Mouse (Mus musculus) cerebellum, adult 8-10 months (tissue): ENCODE measurements around the gene Zfp868.
"Not testable (repeated sequence)": the region's sequence is repeated elsewhere in the genome, so short reads cannot be mapped to it uniquely, and the experiment has no call there.

Experiments used
- DNase-seq: peaks from one replicate; pipeline ENCODE4 v3.0.0; 2022

The Zfp868 gene

GRCm38 (mm10) chr8:69625095-69625789 lies at the start of gene Zfp868:
Gene Zfp868, minus strand, starts transcription at chr8:69625548.
- peak; percentile 99 for DNase-seq

GRCm38 (mm10) chr8:69665051-69665450 lies 39.7 kb upstream of the Zfp868 start:
- not testable (repeated sequence) for DNase-seq

- no peak for DNase-seq
Measured at GRCm38 (mm10) chr8:69661294-69661693, 35.9 kb upstream of the Zfp868 start.

GRCm38 (mm10) chr8:69654358-69654981 lies 29.1 kb upstream of the Zfp868 start, which contains the start of gene Zfp964:
Gene Zfp964, plus strand, starts transcription at chr8:69654479.
- DNase-seq: peak; percentile 92

- no peak for DNase-seq
Measured at GRCm38 (mm10) chr8:69653808-69654357, 28.5 kb upstream of the Zfp868 start.

GRCm38 (mm10) chr8:69618078-69618477 lies 7.3 kb downstream of the Zfp868 start:
- DNase-seq: no peak

GRCm38 (mm10) chr8:69614687-69615086 lies 10.7 kb downstream of the Zfp868 start:
- DNase-seq: no peak

- DNase-seq: not testable (repeated sequence)
Measured at GRCm38 (mm10) chr8:69597598-69597997, 27.8 kb downstream of the Zfp868 start.

- DNase-seq: peak; percentile 52
Measured at GRCm38 (mm10) chr8:69584611-69585202, 40.6 kb downstream of the Zfp868 start.

GRCm38 (mm10) chr8:69584201-69584600 lies 41.1 kb downstream of the Zfp868 start:
- not testable (repeated sequence) for DNase-seq
